ENCODE assay signal across 8 mouse cellular contexts in genomic region chr5:35033068-35033467, GRCm38 (mm10). TPM values are rescaled to one million over a fixed set of nuclear protein-coding genes. Genes with fewer than 3 reads are reported as not detected.
DNase-seq lines count a peak whose midpoint lies in the region; ATAC-seq and TF ChIP-seq lines count a peak whose summit lies in the region.

No protein-coding gene starts in this region.

- no peak for TF ChIP-seq EP300 in CH12.LX (IDR thresholded peaks at IDR 0.05; ENCODE audit: low read length)

- no peaks in the 10 kb centered on the region for H3K4me1 ChIP-seq in intestine, embryonic 16.5 days (ENCODE audit: control insufficient read depth, insufficient read depth, low read length)
- no peaks in the 10 kb centered on the region for H3K4me1 ChIP-seq in intestine, embryonic 15.5 days (replicated peaks)
- peaks cover 11 to 72% of the 10 kb centered on the region in 2 experiments for H3K4me1 ChIP-seq in CH12.LX (ENCODE audit: control insufficient read depth in 1 of 2, insufficient read depth in 2 of 2)
- peaks cover 6% of the 10 kb centered on the region; the same call in 1 of the 2 replicates for H3K4me1 ChIP-seq in hindbrain, embryonic 13.5 days (replicated peaks)
- no peaks in the 10 kb centered on the region for H3K4me1 ChIP-seq in midbrain, postnatal 0 days (ENCODE audit: insufficient read depth, low read length)

- peak; percentile 28; the same call in 1 of the 2 replicates for ATAC-seq in intestine, embryonic 16.5 days
- ATAC-seq in intestine, embryonic 15.5 days: no peak
- no peak for ATAC-seq in hindbrain, embryonic 13.5 days (ENCODE audit: low FRiP score)
- ATAC-seq in midbrain, postnatal 0 days (ENCODE audit: low FRiP score): no peak

- dilution Hi-C loops in CH12.LX (cut with MboI; ENCODE audit: extremely low pct_ligation_motif_present, extremely low pct_unique_long_range_greater_than_20kb, low sequenced_read_pairs): no loop called here

- no peak for TF ChIP-seq POLR2A in CH12.LX (IDR thresholded peaks at IDR 0.05; ENCODE audit: low read depth, low read length)

- H3K4me3 ChIP-seq in intestine, embryonic 16.5 days (ENCODE audit: low read length): no peak overlapping the region
- no peak overlapping the region for H3K4me3 ChIP-seq in intestine, embryonic 15.5 days (replicated peaks)
- no peak overlapping the region for H3K4me3 ChIP-seq in CH12.LX (replicated peaks in 1 of 3; ENCODE audit: low read depth in 2 of 3, low read length in 2 of 3, poor library complexity in 1 of 3)
- H3K4me3 ChIP-seq in hindbrain, embryonic 13.5 days: no peak overlapping the region
- H3K4me3 ChIP-seq in midbrain, postnatal 0 days (ENCODE audit: low read depth, low read length): no peak overlapping the region

- H3K36me3 ChIP-seq in intestine, embryonic 16.5 days (ENCODE audit: control insufficient read depth, insufficient read depth, low read length): no peaks in the 10 kb centered on the region
- 0 out of 2 replicates have a peak, but pooled peaks cover 9% of the 10 kb centered on the region for H3K36me3 ChIP-seq in intestine, embryonic 15.5 days
- H3K36me3 ChIP-seq in CH12.LX (replicated peaks in 1 of 2; ENCODE audit: control insufficient read depth in 1 of 2, insufficient read depth in 1 of 2, low read length in 1 of 2): peaks cover 0 to 40% of the 10 kb centered on the region in 2 experiments
- peaks cover 70% of the 10 kb centered on the region for H3K36me3 ChIP-seq in hindbrain, embryonic 13.5 days
- peaks cover 29% of the 10 kb centered on the region for H3K36me3 ChIP-seq in midbrain, postnatal 0 days (ENCODE audit: insufficient read depth, low read length)

- TF ChIP-seq CTCF in CH12.LX (conservative IDR thresholded peaks at IDR 0.05 in 1 of 2, IDR thresholded peaks at IDR 0.05 in 1 of 2; ENCODE audit: low read depth in 2 of 2, low read length in 2 of 2): peak in 1 of 2 experiments; percentile 82; a peak in 3 of 4 replicates
- TF ChIP-seq CTCF in midbrain, postnatal 0 days (IDR thresholded peaks at IDR 0.05): peak; percentile 46

- WGBS in intestine, embryonic 16.5 days: 74% methylated on average over 5 of the region's 5 CpGs
- WGBS in intestine, embryonic 15.5 days: 78% methylated on average over 5 of the region's 5 CpGs
- 58% methylated on average over 5 of the region's 5 CpGs for WGBS in hindbrain, embryonic 13.5 days
- WGBS in midbrain, postnatal 0 days: 68% methylated on average over 5 of the region's 5 CpGs

- peak; percentile 71 for DNase-seq in CH12.LX (ENCODE audit: extremely low read depth)
- DNase-seq in midbrain, postnatal 0 days (ENCODE audit: low spot score): no peak
- DNase-seq in frontal cortex, postnatal 14 days (ENCODE audit: low spot score in 2 of 2): no peak
- no peak for DNase-seq in frontal cortex, adult 2 months (ENCODE audit: extremely low spot score in 1 of 2, low spot score in 1 of 2)
- DNase-seq in layer of hippocampus, postnatal 25 days (ENCODE audit: extremely low spot score in 1 of 2, low spot score in 1 of 2): no peak

- H3K27me3 ChIP-seq in intestine, embryonic 16.5 days (replicated peaks; ENCODE audit: control insufficient read depth, insufficient read depth, low read length): no peaks in the 10 kb centered on the region
- H3K27me3 ChIP-seq in intestine, embryonic 15.5 days (replicated peaks): no peaks in the 10 kb centered on the region
- H3K27me3 ChIP-seq in CH12.LX (replicated peaks): no peaks in the 10 kb centered on the region
- no peaks in the 10 kb centered on the region for H3K27me3 ChIP-seq in hindbrain, embryonic 13.5 days
- H3K27me3 ChIP-seq in midbrain, postnatal 0 days (ENCODE audit: insufficient read depth, low read length): no peaks in the 10 kb centered on the region

- no peak overlapping the region for H3K27ac ChIP-seq in intestine, embryonic 16.5 days (ENCODE audit: low read length)
- H3K27ac ChIP-seq in intestine, embryonic 15.5 days: no peak overlapping the region
- H3K27ac ChIP-seq in CH12.LX (ENCODE audit: insufficient read depth, low read depth): no peak overlapping the region
- H3K27ac ChIP-seq in hindbrain, embryonic 13.5 days: peak overlapping the region; percentile 31
- no peak overlapping the region for H3K27ac ChIP-seq in midbrain, postnatal 0 days (ENCODE audit: low read depth, low read length)

- no peak overlapping the region for H3K9ac ChIP-seq in intestine, embryonic 16.5 days (ENCODE audit: low read depth, low read length)
- no peak overlapping the region for H3K9ac ChIP-seq in intestine, embryonic 15.5 days
- H3K9ac ChIP-seq in CH12.LX (ENCODE audit: insufficient read depth, low read depth): no peak overlapping the region
- no peak overlapping the region for H3K9ac ChIP-seq in hindbrain, embryonic 13.5 days
- no peak overlapping the region for H3K9ac ChIP-seq in midbrain, postnatal 0 days (replicated peaks; ENCODE audit: low read length, poor library complexity, severe bottlenecking)

- H3K79me2 ChIP-seq in CH12.LX (replicated peaks; ENCODE audit: control insufficient read depth, extremely low read depth, insufficient read depth, poor library complexity, severe bottlenecking): no peaks in the 10 kb centered on the region

- TF ChIP-seq RAD21 in CH12.LX (IDR thresholded peaks at IDR 0.05; ENCODE audit: low read depth, low read length): peak; percentile 28

- H3K9me3 ChIP-seq in intestine, embryonic 16.5 days (ENCODE audit: control insufficient read depth, low read length): no peaks in the 10 kb centered on the region
- H3K9me3 ChIP-seq in intestine, embryonic 15.5 days: no peaks in the 10 kb centered on the region
- H3K9me3 ChIP-seq in CH12.LX (replicated peaks; ENCODE audit: low read length): no peaks in the 10 kb centered on the region
- no peaks in the 10 kb centered on the region for H3K9me3 ChIP-seq in hindbrain, embryonic 13.5 days
- H3K9me3 ChIP-seq in midbrain, postnatal 0 days (ENCODE audit: low read length): no peaks in the 10 kb centered on the region

- no peak overlapping the region for H3K4me2 ChIP-seq in intestine, embryonic 16.5 days (ENCODE audit: low read depth, low read length)
- H3K4me2 ChIP-seq in intestine, embryonic 15.5 days (replicated peaks): no peak overlapping the region
- H3K4me2 ChIP-seq in CH12.LX (ENCODE audit: insufficient read depth, low read depth, poor library complexity, severe bottlenecking): no peak overlapping the region
- no peak overlapping the region for H3K4me2 ChIP-seq in hindbrain, embryonic 13.5 days
- H3K4me2 ChIP-seq in midbrain, postnatal 0 days (ENCODE audit: low read depth, low read length, poor library complexity, severe bottlenecking): no peak overlapping the region

- in situ Hi-C loops in CH12.LX (cut with MboI; ENCODE audit: low pct_ligation_motif_present, low pct_unique_long_range_greater_than_20kb, low sequenced_read_pairs): loop anchor here (5.0 to 25.0 kb wide), 3 partner anchors 46 to 496 kb away; partner anchors contain the start of genes Grk4, Nop14 and Sh3bp2

TF ChIP-seq in CH12.LX, 34 proteins besides CTCF, POLR2A, EP300 and RAD21:
- TF ChIP-seq MAZ (IDR thresholded peaks at IDR 0.05; ENCODE audit: low read depth, low read length) (0 out of 2 replicates have a peak, but pooled peaks have one; percentile 37), SMC3 (IDR thresholded peaks at IDR 0.05; ENCODE audit: low read depth, low read length) (peak; percentile 63), BHLHE40 (IDR thresholded peaks at IDR 0.05; ENCODE audit: low read depth, low read length) (0 out of 2 replicates have a peak, but pooled peaks have one; percentile 8), NELFE (IDR thresholded peaks at IDR 0.05; ENCODE audit: low read depth, low read length) (0 out of 2 replicates have a peak, but pooled peaks have one; percentile 15), ELF1 (IDR thresholded peaks at IDR 0.05; ENCODE audit: low read depth, low read length) (peak; percentile 50), MYC (IDR thresholded peaks at IDR 0.05; ENCODE audit: low read depth, low read length) (peak; percentile 64; the same call in 1 of the 2 replicates), IRF4 (IDR thresholded peaks at IDR 0.05; ENCODE audit: low read depth, low read length) (peak; percentile 23; the same call in 1 of the 2 replicates), MAX (IDR thresholded peaks at IDR 0.05; ENCODE audit: low read length) (peak; percentile 62), ZC3H11A (IDR thresholded peaks at IDR 0.05; ENCODE audit: low read depth, low read length) (no peak), TCF12 (IDR thresholded peaks at IDR 0.05; ENCODE audit: low read depth, low read length) (no peak), CHD1 (IDR thresholded peaks at IDR 0.05; ENCODE audit: low read depth, low read length) (no peak)
TF ChIP-seq in CH12.LX: peak in this region for 8.

RNA-seq across cellular contexts. Expression of gene Hgfac, which starts 8.2 kb away (rescaled TPM):
- 14.1 and 14.9 TPM in 2 replicates for polyA plus RNA-seq in intestine, embryonic 16.5 days (2015; fragmentation: Nextera tagmentation; extraction: Ambion mirVana)
- polyA plus RNA-seq in intestine, embryonic 15.5 days (2015; fragmentation: Nextera tagmentation; extraction: Ambion mirVana): 4.9 and 11.8 TPM in 2 replicates
- 0.21 TPM in 1 of 2 replicates, not detected in the other for total RNA-seq in CH12.LX (2012; rRNA removed)
- not detected in 2 replicates for total RNA-seq in CH12.LX (2014; rRNA removed)
- polyA plus RNA-seq in CH12.LX (2012; ENCODE audit: insufficient read length, low read depth): not detected in 2 replicates
- polyA plus RNA-seq in hindbrain, embryonic 13.5 days (2015; fragmentation: Nextera tagmentation; extraction: Ambion mirVana): 0.47 TPM in 2 replicates
- total RNA-seq in midbrain, postnatal 0 days (2014; rRNA removed): 0.11 and 0.71 TPM in 2 replicates
- 0.23 TPM in 1 of 2 replicates, not detected in the other for polyA plus RNA-seq in midbrain, postnatal 0 days (2015; fragmentation: Nextera tagmentation; extraction: Ambion mirVana)
- polyA plus RNA-seq in frontal cortex, adult 2 months (2012; rRNA removed): 0.40 and 0.92 TPM in 2 replicates
- total RNA-seq in layer of hippocampus, postnatal 25 days (2021): under 1 TPM; 0.64 to 0.80 TPM

RNA-seq across cellular contexts. Expression of gene Dok7, which starts 23.5 kb away (rescaled TPM):
- 1.3 and 1.4 TPM in 2 replicates for polyA plus RNA-seq in intestine, embryonic 16.5 days (2015; fragmentation: Nextera tagmentation; extraction: Ambion mirVana)
- 1.3 TPM in 2 replicates for polyA plus RNA-seq in intestine, embryonic 15.5 days (2015; fragmentation: Nextera tagmentation; extraction: Ambion mirVana)
- total RNA-seq in CH12.LX (2012; rRNA removed): 0.04 TPM in 1 of 2 replicates, not detected in the other
- total RNA-seq in CH12.LX (2014; rRNA removed): not detected in 2 replicates
- polyA plus RNA-seq in CH12.LX (2012; ENCODE audit: insufficient read length, low read depth): not detected in 2 replicates
- polyA plus RNA-seq in hindbrain, embryonic 13.5 days (2015; fragmentation: Nextera tagmentation; extraction: Ambion mirVana): 3.9 and 4.9 TPM in 2 replicates
- 22.1 and 25.1 TPM in 2 replicates for total RNA-seq in midbrain, postnatal 0 days (2014; rRNA removed)
- 10.8 and 11.1 TPM in 2 replicates for polyA plus RNA-seq in midbrain, postnatal 0 days (2015; fragmentation: Nextera tagmentation; extraction: Ambion mirVana)
- 12.7 and 13.5 TPM in 2 replicates for polyA plus RNA-seq in frontal cortex, adult 2 months (2012; rRNA removed)
- 10 to 100 TPM; 20.2 to 24.0 TPM for total RNA-seq in layer of hippocampus, postnatal 25 days (2021)
